ENCODE assay signal across 19 mouse cellular contexts in the genomic region with DNA sequence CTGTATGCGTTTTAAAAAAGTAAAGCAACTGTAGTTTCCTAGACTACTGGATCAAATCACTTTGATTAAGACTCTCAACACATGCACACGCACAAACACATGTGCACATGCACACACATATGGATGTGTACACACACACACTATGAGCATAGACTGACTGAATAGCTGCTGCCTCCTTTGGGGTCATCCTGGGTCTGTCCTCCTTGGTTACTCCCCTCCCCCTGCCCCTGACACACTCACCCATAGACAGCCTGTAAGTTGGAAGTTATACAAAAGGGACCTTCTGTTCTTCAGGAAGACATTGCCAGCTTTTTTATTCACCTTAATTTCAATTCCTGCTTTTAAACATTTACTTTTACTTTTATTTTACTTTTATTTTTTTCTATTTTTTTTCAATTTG. TPM values are rescaled to one million over a fixed set of nuclear protein-coding genes. Genes with fewer than 3 reads are reported as not detected.
DNase-seq lines count a peak whose midpoint lies in the region; ATAC-seq lines count a peak whose summit lies in the region.
"Had no signal": no experiment of that assay in that cellular context is flagged by ENCODE, and none has a peak within 500 bp of the region (broad histone marks: within the 10 kb centered on the region; RNA-seq: fewer than 3 reads in every experiment).

No protein-coding gene starts in this region.

- H3K36me3 ChIP-seq in megakaryocyte, embryonic 14.5 days (replicated peaks; ENCODE audit: low read length): no peaks in the 10 kb centered on the region
- H3K36me3 ChIP-seq: embryonic facial prominence, embryonic 13.5 days; embryonic facial prominence, embryonic 15.5 days; forebrain, embryonic 10.5 days; forebrain, embryonic 12.5 days had no signal

- peaks cover 40% of the 10 kb centered on the region for H3K9me3 ChIP-seq in megakaryocyte, embryonic 14.5 days
- H3K9me3 ChIP-seq: embryonic facial prominence, embryonic 13.5 days; embryonic facial prominence, embryonic 15.5 days; forebrain, embryonic 10.5 days; forebrain, embryonic 12.5 days had no signal

- peak overlapping the region; percentile 79 for H3K4me3 ChIP-seq in megakaryocyte, embryonic 14.5 days (replicated peaks)
- H3K4me3 ChIP-seq: embryonic facial prominence, embryonic 13.5 days; embryonic facial prominence, embryonic 15.5 days; erythroblast, embryonic 14.5 days; forebrain, embryonic 10.5 days; forebrain, embryonic 12.5 days had no signal

- H3K27me3 ChIP-seq in megakaryocyte, embryonic 14.5 days (replicated peaks): no peaks in the 10 kb centered on the region
- H3K27me3 ChIP-seq: embryonic facial prominence, embryonic 13.5 days; embryonic facial prominence, embryonic 15.5 days; forebrain, embryonic 12.5 days had no signal

- ATAC-seq in cerebellum, adult (ENCODE audit: insufficient number of reproducible peaks, low FRiP score, low TSS enrichment): no peak
- no peak for ATAC-seq in megakaryocyte, adult 5-6 weeks (ENCODE audit: poor library complexity, severe bottlenecking)
- ATAC-seq: forebrain, embryonic 14.5 days; forebrain, embryonic 16.5 days had no signal

- peak; percentile 63 for DNase-seq in cerebellum, adult 9-10 months
- peak; percentile 59 to 75 for DNase-seq in cerebellum, postnatal 10 days
- no peak for DNase-seq in cerebellum, postnatal 36 days
- DNase-seq: adrenal gland, adult 2 months; adrenal gland, postnatal 10 days; adrenal gland, postnatal 25 days; embryo, embryonic 11 days had no signal

- H3K4me1 ChIP-seq in megakaryocyte, embryonic 14.5 days: no peaks in the 10 kb centered on the region
- H3K4me1 ChIP-seq: embryonic facial prominence, embryonic 13.5 days; embryonic facial prominence, embryonic 15.5 days; forebrain, embryonic 10.5 days; forebrain, embryonic 12.5 days had no signal

RNA-seq across cellular contexts. Expression of a gene that starts 13.6 kb away (rescaled TPM):
- polyA plus RNA-seq in megakaryocyte, embryonic 14.5 days (2012; ENCODE audit: insufficient read depth, low replicate concordance): not detected in 2 replicates
- total RNA-seq in megakaryocyte, adult 5-6 weeks (2015): not detected in 2 replicates
- not detected in 2 replicates for total RNA-seq in megakaryocyte, adult 5-6 weeks (2017)
- total RNA-seq: adrenal gland, adult 2 months; adrenal gland, postnatal 25 days; common myeloid progenitor, adult 5-6 weeks; MEL had no signal
- polyA plus RNA-seq: adrenal gland, adult 2 months; erythroblast, embryonic 14.5 days had no signal

Comparison
In these comparisons a context has a peak if more than half of its experiments do, and no peak if none do; other contexts are left out.
1. DNase-seq: peak in cerebellum, adult 9-10 months (single experiment) and cerebellum, postnatal 10 days (2 of 2); none in cerebellum, postnatal 36 days (0 of 2).